8 mouse cellular contexts compared by ENCODE assay signal in the genomic region with DNA sequence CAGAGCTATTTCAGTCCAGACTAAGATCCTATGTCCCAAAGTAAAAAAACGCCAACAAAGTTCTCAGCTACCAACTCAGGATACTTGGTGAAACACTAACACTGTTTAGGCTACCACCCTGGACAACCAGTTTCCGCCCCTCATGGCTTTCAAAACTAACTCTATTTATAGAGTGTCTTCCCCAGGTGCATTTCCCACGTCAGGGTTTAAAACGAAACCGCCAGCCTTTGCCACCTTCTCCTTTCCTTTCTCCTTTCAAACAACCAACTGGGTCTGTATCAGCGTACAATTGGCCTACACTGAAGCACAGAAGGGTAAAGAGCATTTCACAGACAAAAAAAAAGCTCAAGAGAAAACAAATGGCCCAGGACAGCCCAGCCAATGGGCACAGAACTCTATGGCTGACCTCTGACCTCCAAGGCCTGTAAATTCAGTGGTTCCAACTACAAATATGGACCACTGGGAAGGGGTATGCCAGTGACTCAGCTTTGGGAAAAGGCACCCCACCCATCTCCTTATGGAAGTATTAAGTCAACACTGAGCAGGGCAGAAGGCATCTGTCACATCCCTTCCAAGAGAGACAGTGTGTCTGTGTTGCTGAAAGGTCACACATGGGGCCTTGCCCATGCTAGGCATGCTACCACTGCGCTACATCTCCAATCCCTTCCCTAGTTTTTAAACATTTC. TPM values are rescaled to one million over a fixed set of nuclear protein-coding genes. Genes with fewer than 3 reads are reported as not detected.
DNase-seq lines count a peak whose midpoint lies in the region; ATAC-seq lines count a peak whose summit lies in the region.

No protein-coding gene starts in this region.

- WGBS in forebrain, embryonic 15.5 days, result 80% methylated on average over 7 of the region's 7 CpGs
- WGBS in liver, embryonic 13.5 days (ENCODE audit: insufficient replicate concordance), result 64% methylated on average over 7 of the region's 7 CpGs
- 70% methylated on average over 7 of the region's 7 CpGs for whole genome bisulfite sequencing in stomach, embryonic 15.5 days

- H3K4me2 ChIP-seq in forebrain, embryonic 15.5 days (replicated peaks), result peak overlapping the region; percentile 78
- peak overlapping the region; percentile 92 for H3K4me2 ChIP-seq in liver, embryonic 13.5 days
- H3K4me2 ChIP-seq in stomach, embryonic 15.5 days, result peak overlapping the region; percentile 71

- H3K36me3 ChIP-seq in megakaryocyte, embryonic 14.5 days (replicated peaks; ENCODE audit: low read length), result peaks cover 63% of the 10 kb centered on the region
- H3K36me3 ChIP-seq in forebrain, embryonic 15.5 days, result no peaks in the 10 kb centered on the region
- H3K36me3 ChIP-seq in liver, embryonic 13.5 days, result peaks cover 42% of the 10 kb centered on the region
- H3K36me3 ChIP-seq in stomach, embryonic 15.5 days, result no peaks in the 10 kb centered on the region

- H3K27me3 ChIP-seq in megakaryocyte, embryonic 14.5 days (replicated peaks), result no peaks in the 10 kb centered on the region
- H3K27me3 ChIP-seq in forebrain, embryonic 15.5 days, result no peaks in the 10 kb centered on the region
- H3K27me3 ChIP-seq in liver, embryonic 13.5 days, result no peaks in the 10 kb centered on the region
- H3K27me3 ChIP-seq in stomach, embryonic 15.5 days (replicated peaks), result no peaks in the 10 kb centered on the region

- no peak overlapping the region for H3K9ac ChIP-seq in forebrain, embryonic 15.5 days (replicated peaks)
- peak overlapping the region; percentile 98 for H3K9ac ChIP-seq in liver, embryonic 13.5 days
- no peak overlapping the region for H3K9ac ChIP-seq in stomach, embryonic 15.5 days

- no peak for ATAC-seq in megakaryocyte, adult 5-6 weeks (ENCODE audit: poor library complexity, severe bottlenecking)
- ATAC-seq in forebrain, embryonic 15.5 days (replicated peaks), result no peak
- no peak for ATAC-seq in liver, embryonic 13.5 days (ENCODE audit: low read depth)
- ATAC-seq in stomach, embryonic 15.5 days (ENCODE audit: insufficient read depth, low FRiP score, low read depth), result no peak

- no peaks in the 10 kb centered on the region for H3K9me3 ChIP-seq in megakaryocyte, embryonic 14.5 days
- no peaks in the 10 kb centered on the region for H3K9me3 ChIP-seq in forebrain, embryonic 15.5 days
- no peaks in the 10 kb centered on the region for H3K9me3 ChIP-seq in liver, embryonic 13.5 days (replicated peaks)
- no peaks in the 10 kb centered on the region for H3K9me3 ChIP-seq in stomach, embryonic 15.5 days

- no peak overlapping the region for H3K27ac ChIP-seq in forebrain, embryonic 15.5 days (replicated peaks)
- peak overlapping the region; percentile 97 for H3K27ac ChIP-seq in liver, embryonic 13.5 days
- H3K27ac ChIP-seq in stomach, embryonic 15.5 days, result no peak overlapping the region

- peaks cover 74% of the 10 kb centered on the region for H3K4me1 ChIP-seq in megakaryocyte, embryonic 14.5 days
- H3K4me1 ChIP-seq in forebrain, embryonic 15.5 days, result peaks cover 56% of the 10 kb centered on the region
- H3K4me1 ChIP-seq in liver, embryonic 13.5 days (replicated peaks), result peaks cover 82% of the 10 kb centered on the region
- H3K4me1 ChIP-seq in stomach, embryonic 15.5 days, result peaks cover 34% of the 10 kb centered on the region

- no peak for DNase-seq in liver, embryonic 13.5 days
- no peak for DNase-seq in layer of hippocampus, postnatal 36 days
- DNase-seq in cerebellum, adult 11 months, result no peak
- no peak for DNase-seq in urinary bladder, postnatal 4 days (ENCODE audit: low spot score in 2 of 2)

- peak overlapping the region; percentile 95 for H3K4me3 ChIP-seq in megakaryocyte, embryonic 14.5 days (replicated peaks)
- H3K4me3 ChIP-seq in forebrain, embryonic 15.5 days, result peak overlapping the region; percentile 79; the same call in 1 of the 2 replicates
- H3K4me3 ChIP-seq in liver, embryonic 13.5 days (replicated peaks), result peak overlapping the region; percentile 96
- peak overlapping the region; percentile 73 for H3K4me3 ChIP-seq in stomach, embryonic 15.5 days (replicated peaks)

RNA-seq across cellular contexts. Expression of a gene that starts 2.8 kb away (rescaled TPM):
- polyA plus RNA-seq in megakaryocyte, embryonic 14.5 days (2012; ENCODE audit: insufficient read depth, low replicate concordance), result 19.4 and 27.6 TPM in 2 replicates
- 28.4 and 29.7 TPM in 2 replicates for total RNA-seq in megakaryocyte, adult 5-6 weeks (2015)
- total RNA-seq in megakaryocyte, adult 5-6 weeks (2017), result 32.3 and 39.2 TPM in 2 replicates
- 114 and 116 TPM in 2 replicates for polyA plus RNA-seq in forebrain, embryonic 15.5 days (2015; fragmentation: Nextera tagmentation; extraction: Ambion mirVana)
- 109 and 131 TPM in 2 replicates for polyA plus RNA-seq in liver, embryonic 13.5 days (2015; fragmentation: Nextera tagmentation; extraction: Ambion mirVana)
- polyA plus RNA-seq in stomach, embryonic 15.5 days (2015; fragmentation: Nextera tagmentation; extraction: Ambion mirVana), result 141 and 144 TPM in 2 replicates
- 10 to 100 TPM; 36.3 to 40.6 TPM for total RNA-seq in layer of hippocampus, postnatal 36 days (2021)
